Mouse (Mus musculus) layer of hippocampus, postnatal 10 days (tissue): ENCODE results near the gene Efcab5. TPM values are rescaled to one million over a fixed set of nuclear protein-coding genes. Genes with fewer than 3 reads are reported as not detected.

Experiments
- microRNA-seq, 2 experiments: library from miRNA; unstranded; fragments of <30 nt; microRNA quantifications; one replicate each; pipeline ENCODE4 v1.2.0; 2021
- total RNA-seq, 2 experiments: library from RNA; stranded (reverse); gene quantifications; 2 replicates each; pipeline ENCODE4 v1.2.3; 2021

Efcab5 gene
- total RNA-seq, 2 experiments from 2014 or later = 2.3 to 2.4 TPM

Small RNA genes lying within 50 kb of the gene (microRNA-seq; reads per million reads assigned to microRNA genes)
- gene Mir423 = 2,065 to 4,575 reads per million in 2 experiments

Other genes starting within 250 kb of the Efcab5 start
- gene Slc6a4, start 190.4 kb downstream of the Efcab5 start, total RNA-seq = under 1 TPM in 1 of 2 experiments, not detected in 1; 0.53 TPM
- 10 to 100 TPM; 16.1 to 17.2 TPM for gene Nsrp1, start 110.5 kb downstream of the Efcab5 start, total RNA-seq
- 10 to 100 TPM; 44.9 to 46.5 TPM for gene Ssh2, start 27.3 kb upstream of the Efcab5 start, total RNA-seq